Mouse (Mus musculus): ENCODE results near the gene Mea1.

Gene Mea1

DNA sequence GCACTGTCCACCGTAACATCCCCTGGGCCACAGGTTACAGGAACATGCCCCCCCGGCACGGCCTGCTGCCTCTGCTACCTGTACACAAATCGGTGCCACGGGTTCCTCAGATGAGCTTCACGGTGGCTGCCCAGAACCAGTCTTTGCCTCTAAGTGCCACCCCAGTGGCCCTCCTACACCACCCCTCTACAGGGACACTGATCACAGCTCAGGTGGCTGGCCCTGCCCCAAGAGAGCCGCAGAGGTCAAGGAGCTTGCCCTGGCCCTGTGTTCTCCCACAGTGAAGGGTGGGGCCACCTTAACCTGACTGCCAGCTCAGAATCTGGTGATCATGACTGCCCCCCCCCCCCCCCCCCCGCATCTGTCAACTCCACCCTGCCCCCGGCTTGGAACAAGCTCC is at the start of gene Mea1:
Gene Mea1, plus strand, starts transcription at position 378 of the 400 bp plus-strand sequence.
- no peak for DNase-seq (ENCODE audit: low spot score)

DNA sequence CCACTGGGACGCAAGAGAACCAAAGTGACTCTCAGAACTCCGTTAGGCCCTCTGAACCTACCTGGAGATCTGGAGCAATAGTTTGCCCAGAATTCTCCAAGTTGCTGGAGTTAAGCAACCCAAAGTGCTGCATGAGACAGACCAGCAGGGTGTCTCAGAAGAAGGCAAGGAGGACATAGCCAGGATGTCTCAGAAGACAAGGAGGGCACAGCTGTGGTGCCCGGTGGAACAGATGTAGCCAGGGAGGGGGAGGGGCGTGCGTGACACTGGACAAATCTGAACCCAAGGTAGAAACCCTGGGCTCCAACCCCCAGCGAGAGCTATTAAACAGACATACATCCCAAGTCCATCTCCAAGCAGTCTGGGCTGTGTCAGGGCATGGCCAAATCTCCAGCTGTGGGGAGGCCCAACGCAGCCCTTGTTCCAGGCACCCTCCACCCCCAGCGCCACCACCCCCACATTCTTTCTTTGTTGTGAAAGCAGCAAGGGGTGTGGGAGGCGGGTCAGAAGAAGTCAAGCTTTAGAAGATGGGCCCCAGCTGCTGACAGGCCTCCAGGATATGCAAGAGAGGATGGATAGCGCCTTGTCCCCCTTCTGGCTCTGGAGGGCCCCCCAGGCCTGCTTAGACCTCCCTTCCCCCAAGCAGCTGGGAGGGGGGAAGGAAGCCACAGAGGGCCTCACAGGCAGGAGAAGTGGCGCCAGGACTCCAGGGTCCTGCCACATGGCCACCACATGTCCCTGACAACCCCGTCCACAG is 48.7 kb upstream of the Mea1 start:
- DNase-seq (ENCODE audit: low spot score), result no peak

- DNase-seq (ENCODE audit: low spot score), result no peak
These were observed 41.6 kb upstream of the Mea1 start for GRCm38 (mm10) chr17:46636831-46637523.

DNA sequence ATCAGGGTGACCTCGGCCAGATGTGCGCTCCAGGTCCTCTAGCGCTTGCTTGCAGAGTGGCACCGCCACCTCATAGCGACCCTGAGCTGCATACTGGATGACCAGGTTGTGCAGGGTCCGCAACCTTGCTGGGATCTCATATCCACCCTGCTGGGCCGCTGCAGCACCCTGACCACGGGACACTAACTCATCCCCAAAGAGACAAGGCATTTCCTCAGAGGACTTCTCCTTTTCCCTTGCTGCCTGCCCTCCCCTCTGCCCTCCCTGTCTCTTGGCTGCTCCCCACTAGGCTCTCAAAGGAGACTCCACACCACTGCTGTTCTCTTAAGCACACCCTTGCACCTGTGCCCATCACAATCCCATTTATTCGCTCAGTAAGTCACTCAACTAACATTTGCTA is 38.7 kb upstream of the Mea1 start:
- DNase-seq (ENCODE audit: low spot score), result no peak

- no peak for DNase-seq (ENCODE audit: low spot score)
These were observed 36.5 kb upstream of the Mea1 start for GRCm38 (mm10) chr17:46642060-46642459.

DNA sequence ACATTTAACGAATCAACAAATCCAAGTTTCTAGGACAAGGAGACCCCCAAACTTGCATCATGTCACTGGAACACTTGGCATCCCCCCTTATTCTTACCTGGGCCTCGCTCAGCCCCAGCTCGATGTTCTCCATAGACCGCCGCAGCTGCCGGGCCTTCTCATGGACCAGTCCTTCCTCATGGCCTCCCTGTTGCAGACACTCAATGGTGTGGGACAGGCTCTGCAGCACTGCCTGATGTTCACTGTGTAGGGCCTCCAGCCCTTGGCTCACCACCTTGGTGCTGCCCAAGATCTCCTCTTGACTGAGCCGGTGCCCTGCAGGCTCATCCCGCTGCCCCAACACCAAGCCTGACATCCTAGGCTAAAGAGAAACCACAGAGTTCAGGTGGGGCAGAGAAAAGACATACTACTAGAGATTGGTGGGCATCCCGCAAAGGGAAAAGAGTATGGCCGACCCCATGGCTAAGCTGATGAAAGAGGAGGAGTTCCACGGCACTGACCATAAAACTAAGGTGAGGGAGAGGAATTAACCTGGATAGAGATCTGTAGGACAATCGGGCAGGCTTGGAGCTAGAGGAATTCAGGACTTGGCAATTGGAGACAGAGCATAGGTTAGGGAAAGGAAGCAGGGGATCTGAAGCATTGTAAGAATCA is 34.3 kb upstream of the Mea1 start:
- no peak for DNase-seq (ENCODE audit: low spot score)

GRCm38 (mm10) chr17:46644916-46645475 is 33.6 kb upstream of the Mea1 start:
- DNase-seq (ENCODE audit: low spot score), result no peak

- peak; percentile 97 for DNase-seq (ENCODE audit: low spot score)
These were observed 32.9 kb upstream of the Mea1 start, which contains the start of the genes Klc4 and Mrpl2 for GRCm38 (mm10) chr17:46645561-46646321. Gene Klc4, minus strand, starts transcription at chr17:46646022. Gene Mrpl2, plus strand, starts transcription at chr17:46646229.

DNA sequence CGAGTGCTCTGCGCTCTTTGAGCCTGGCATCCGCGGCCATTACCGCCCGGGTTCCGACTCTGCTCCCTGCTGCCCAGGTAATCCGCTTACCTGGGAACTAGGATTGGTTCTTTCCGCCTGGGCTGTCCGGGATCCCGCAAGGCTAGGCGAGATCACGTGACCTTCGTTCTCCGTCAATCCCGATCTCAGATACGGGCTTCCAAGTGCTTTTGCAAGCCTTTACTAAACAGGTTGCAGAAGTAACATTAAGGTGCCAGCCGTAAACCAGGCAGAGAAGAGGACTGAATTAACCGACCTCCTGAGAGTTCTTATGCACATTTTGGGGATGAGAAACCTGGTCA is 32.3 kb upstream of the Mea1 start:
- no peak for DNase-seq (ENCODE audit: low spot score)

DNA sequence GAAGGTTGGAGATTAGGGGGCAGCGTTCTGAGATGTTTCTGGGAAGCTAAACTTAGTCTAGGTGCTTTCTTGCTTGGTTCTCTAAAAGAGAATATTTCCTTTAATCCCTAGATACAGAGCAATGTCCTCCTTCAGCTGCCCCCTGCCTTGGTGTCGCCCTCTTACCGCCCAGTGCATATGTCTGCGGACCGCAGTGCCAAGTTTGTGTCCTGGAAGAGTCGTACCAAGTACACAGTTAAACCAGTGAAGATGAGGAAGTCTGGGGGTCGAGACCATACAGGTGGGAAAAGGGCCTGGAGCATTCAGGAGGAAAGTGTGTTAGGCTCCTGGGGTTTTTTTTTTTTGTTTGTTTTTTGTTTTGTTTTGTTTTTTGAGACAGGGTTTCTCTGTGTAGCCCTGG is 31.3 kb upstream of the Mea1 start:
- no peak for DNase-seq (ENCODE audit: low spot score)

DNA sequence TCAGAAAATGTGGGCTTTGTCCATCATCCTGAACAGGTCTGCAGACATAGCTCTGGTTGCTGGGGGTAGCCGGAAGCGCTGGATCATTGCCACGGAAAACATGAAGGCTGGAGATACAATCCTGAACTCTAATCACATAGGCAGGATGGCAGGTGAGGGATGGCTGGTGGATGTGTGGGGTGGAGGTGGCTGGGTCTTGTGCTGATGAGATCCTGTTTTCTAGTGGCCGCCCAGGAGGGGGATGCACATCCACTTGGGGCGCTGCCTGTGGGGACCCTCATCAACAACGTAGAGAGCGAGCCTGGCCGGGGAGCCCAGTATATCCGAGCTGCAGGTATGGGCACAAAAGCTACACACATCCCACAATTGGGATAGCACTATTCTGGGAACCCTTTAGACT is 30.2 kb upstream of the Mea1 start:
- DNase-seq (ENCODE audit: low spot score), result no peak

DNA sequence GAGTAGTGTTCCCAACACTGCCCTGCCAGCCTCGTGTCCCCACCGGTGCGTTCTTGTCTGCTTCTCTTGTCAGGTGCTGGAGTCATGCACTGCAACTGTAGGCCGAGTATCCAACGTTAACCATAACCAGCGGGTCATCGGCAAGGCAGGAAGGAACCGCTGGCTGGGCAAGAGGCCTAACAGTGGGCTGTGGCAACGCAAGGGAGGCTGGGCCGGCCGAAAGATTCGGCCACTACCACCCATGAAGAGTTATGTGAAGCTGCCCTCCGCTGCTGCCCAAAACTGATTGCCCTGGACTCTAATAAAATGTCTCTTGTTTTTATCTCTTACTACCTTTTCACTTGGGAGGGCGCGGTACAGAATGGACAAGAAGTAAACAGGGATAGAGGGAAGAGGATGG is 28.8 kb upstream of the Mea1 start:
- no peak for DNase-seq (ENCODE audit: low spot score)

GRCm38 (mm10) chr17:46650232-46651031 is 28.2 kb upstream of the Mea1 start, which contains the start of gene Cul7:
Gene Cul7, plus strand, starts transcription at chr17:46650337.
- DNase-seq (ENCODE audit: low spot score), result peak; percentile 53

- DNase-seq (ENCODE audit: low spot score), result no peak
These were observed 27.3 kb upstream of the Mea1 start for GRCm38 (mm10) chr17:46651292-46651691.

DNA sequence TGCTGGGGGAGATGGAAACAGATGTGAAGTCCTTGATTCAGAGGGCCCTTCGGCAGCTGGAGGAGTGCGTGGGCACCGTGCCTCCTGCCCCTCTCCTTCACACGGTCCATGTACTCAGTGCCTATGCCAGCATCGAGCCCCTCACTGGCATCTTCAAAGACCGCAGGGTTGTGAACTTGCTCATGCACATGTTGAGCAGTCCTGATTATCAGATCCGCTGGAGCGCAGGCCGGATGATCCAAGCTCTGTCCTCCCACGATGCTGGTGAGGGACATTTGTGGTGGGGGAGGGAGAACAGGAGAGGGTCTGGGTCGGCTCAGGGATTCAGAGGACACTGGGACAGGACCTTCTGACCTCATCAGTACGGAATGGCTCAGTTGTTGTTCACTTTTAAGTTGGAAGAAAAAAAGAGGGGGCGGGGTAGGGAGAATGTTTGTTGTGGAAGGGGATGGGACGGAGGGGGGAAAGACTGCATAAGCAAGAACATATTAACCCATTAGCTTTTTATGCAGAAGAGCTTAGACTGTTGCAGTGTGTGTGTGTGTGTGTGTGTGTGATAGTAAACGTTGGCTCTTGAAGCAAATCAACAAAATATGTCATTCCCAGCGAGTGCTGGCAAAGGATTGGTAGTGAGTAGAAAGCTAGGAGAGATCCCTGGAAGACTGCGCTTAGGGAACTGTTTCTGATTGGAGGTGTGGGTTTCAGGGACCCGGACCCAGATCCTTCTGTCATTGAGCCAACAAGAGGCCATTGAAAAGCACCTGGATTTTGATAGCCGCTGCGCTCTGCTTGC is 26.6 kb upstream of the Mea1 start:
- DNase-seq (ENCODE audit: low spot score), result no peak

GRCm38 (mm10) chr17:46656054-46656453 is 22.5 kb upstream of the Mea1 start:
- no peak for DNase-seq (ENCODE audit: low spot score)

- DNase-seq (ENCODE audit: low spot score), result no peak
These were observed 17.2 kb upstream of the Mea1 start for GRCm38 (mm10) chr17:46661351-46661750.

DNA sequence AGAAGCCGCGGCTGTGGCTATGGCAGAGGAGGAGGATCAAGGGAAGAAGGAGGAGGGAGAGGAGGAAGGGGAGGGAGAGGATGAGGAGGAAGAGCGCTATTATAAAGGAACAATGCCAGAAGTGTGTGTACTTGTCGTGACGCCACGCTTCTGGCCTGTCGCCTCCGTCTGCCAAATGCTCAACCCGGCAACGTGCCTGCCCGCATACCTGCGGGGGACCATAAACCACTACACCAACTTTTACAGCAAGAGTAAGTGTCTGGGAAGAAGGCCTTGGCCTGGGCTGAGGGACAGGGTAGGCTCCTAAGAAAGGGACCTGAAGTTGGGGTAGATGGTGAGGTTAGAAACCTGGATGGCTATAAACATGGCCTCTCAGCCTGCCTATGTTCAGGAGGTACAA is 16.6 kb upstream of the Mea1 start:
- DNase-seq (ENCODE audit: low spot score), result no peak

GRCm38 (mm10) chr17:46662730-46663129 is 15.9 kb upstream of the Mea1 start:
- DNase-seq (ENCODE audit: low spot score), result no peak

DNA sequence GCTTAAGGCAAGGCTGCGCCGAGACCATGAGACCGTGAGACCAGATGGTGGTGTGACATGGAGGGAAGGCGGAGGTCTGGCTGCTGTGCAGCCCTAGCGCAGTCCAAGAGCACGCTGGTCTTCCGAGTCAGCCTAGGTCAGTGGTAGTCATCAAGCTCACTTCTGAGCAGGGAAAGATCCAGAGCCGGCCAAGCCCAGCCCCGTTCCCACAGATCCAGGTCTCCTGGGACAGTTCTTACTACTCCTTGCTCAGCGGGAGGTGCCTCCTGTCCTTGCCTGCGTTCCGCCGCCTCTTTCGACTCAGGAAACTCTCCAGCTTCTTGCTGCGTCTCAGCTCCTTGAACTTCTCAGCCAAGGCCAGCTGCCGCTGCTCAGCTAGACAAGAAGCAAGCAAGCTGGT is 10.9 kb upstream of the Mea1 start:
- DNase-seq (ENCODE audit: low spot score), result no peak
